Mouse (Mus musculus): ENCODE data around the gene Specc1.

Gene Specc1

DNA sequence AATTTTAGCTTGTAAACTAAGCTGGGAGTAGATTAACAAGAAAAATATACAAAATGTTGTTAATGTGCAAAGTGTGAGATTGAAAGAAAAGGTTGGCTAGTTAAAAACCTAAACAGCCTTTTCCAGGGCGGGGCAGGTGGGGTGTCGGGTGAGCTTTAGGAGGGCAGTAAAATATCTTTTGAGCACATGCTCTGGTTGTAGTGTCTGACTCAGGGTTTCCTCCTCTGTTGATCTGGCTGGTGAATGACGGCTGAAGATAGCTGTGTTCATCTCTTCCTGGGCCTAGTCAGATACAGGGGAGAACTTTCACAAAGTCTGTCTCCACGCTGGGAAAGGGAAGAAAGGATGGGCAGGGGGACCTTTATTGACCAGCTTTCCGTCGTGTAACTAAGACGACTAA, 203.2 kb downstream of the Specc1 start:
- in situ Hi-C loops (cut with MboI; ENCODE audit: low sequenced_read_pairs): no loop called here

- in situ Hi-C loops (cut with MboI; ENCODE audit: low sequenced_read_pairs): no loop called here
These were observed 204.9 kb downstream of the Specc1 start for GRCm38 (mm10) chr11:62161450-62161849.

GRCm38 (mm10) chr11:62164357-62164756, 207.8 kb downstream of the Specc1 start:
- in situ Hi-C loops (cut with MboI; ENCODE audit: low sequenced_read_pairs): no loop called here

- in situ Hi-C loops (cut with MboI; ENCODE audit: low sequenced_read_pairs): no loop called here
These were observed 209.9 kb downstream of the Specc1 start for GRCm38 (mm10) chr11:62166503-62166902.

DNA sequence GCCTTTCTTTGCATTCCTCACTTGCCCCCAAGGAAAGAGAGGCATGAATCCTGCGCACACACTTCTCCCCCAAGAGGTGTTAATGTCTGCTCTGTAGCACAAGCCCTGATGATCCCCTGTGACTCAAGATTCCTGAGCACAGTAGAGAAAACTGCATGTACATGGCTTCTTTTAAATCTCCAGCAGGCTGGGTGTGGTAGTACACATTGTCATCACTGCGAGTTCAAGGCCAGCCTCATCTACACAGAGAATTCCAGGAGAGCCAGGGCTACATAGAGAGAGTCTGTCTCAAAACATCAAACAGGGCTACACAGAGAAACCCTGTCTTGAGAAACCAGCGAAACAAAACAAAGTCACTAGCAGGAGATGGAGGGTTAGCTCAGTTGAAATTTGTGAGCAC, 211.6 kb downstream of the Specc1 start:
- in situ Hi-C loops (cut with MboI; ENCODE audit: low sequenced_read_pairs): no loop called here

- in situ Hi-C loops (cut with MboI; ENCODE audit: low sequenced_read_pairs): no loop called here
These were observed 221.0 kb downstream of the Specc1 start for GRCm38 (mm10) chr11:62177395-62178113.

GRCm38 (mm10) chr11:62180791-62181190, 224.2 kb downstream of the Specc1 start:
- in situ Hi-C loops (cut with MboI; ENCODE audit: low sequenced_read_pairs): no loop called here

DNA sequence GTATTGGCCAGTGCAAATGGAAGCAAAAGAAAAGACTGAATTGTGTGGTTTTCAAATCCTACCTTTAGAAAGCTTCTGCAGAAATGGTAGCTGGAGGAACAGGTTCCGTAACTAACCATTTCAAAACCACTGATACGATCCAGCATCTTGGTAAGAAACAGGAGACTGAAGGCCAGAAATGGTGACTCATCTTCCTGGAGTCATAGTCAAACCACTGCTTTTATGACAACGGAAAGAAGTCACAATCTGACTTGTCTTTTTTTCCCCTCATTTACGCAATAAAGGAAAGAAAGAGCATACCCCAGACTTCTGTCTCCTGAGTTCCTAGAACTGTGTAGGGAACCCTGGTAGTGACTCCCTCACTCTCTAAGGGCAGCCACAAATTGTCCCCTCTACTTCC, 228.3 kb downstream of the Specc1 start:
- in situ Hi-C loops (cut with MboI; ENCODE audit: low sequenced_read_pairs): no loop called here

DNA sequence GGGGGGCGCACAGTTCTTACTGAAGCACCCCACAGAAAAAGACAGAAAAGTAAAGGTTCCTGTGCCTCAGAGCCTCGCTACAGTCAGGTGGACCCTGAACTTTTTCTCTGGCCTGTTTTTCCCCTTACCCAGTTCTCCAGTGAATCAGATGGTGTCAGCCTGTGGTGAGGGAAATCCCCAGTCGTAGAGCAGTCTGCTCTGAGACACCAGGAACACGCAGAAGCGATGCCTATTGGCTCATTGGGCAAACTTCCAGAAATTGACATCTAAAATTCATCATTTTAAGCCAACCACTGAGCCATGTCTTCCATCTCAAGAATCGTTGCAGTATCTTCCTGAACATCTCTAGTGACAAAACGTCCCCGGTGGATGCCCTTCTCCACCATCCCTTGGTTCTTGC, 230.5 kb downstream of the Specc1 start:
- in situ Hi-C loops (cut with MboI; ENCODE audit: low sequenced_read_pairs): no loop called here

GRCm38 (mm10) chr11:62192050-62192449, 235.5 kb downstream of the Specc1 start:
- in situ Hi-C loops (cut with MboI; ENCODE audit: low sequenced_read_pairs): no loop called here

- in situ Hi-C loops (cut with MboI; ENCODE audit: low sequenced_read_pairs): no loop called here
These were observed 236.6 kb downstream of the Specc1 start for GRCm38 (mm10) chr11:62193116-62193515.

DNA sequence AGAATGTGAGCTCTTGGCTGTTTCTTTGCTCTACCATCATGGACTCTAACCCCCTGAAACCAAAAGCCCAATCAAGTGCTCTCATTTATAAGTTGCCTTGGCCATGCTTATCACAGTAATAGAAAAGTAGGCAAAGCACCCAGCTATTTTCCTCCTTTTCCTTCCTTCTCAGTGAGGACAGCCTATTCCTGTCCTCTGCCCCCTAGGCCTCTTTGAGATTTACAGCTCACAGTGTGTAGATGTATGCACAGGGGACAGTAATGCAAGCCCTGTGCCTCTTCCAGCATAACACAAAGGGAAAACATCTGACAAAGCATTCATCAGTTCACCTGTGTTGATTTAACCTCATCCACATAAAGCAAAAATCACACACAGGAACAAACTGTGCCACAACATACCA, 237.7 kb downstream of the Specc1 start:
- in situ Hi-C loops (cut with MboI; ENCODE audit: low sequenced_read_pairs): no loop called here

DNA sequence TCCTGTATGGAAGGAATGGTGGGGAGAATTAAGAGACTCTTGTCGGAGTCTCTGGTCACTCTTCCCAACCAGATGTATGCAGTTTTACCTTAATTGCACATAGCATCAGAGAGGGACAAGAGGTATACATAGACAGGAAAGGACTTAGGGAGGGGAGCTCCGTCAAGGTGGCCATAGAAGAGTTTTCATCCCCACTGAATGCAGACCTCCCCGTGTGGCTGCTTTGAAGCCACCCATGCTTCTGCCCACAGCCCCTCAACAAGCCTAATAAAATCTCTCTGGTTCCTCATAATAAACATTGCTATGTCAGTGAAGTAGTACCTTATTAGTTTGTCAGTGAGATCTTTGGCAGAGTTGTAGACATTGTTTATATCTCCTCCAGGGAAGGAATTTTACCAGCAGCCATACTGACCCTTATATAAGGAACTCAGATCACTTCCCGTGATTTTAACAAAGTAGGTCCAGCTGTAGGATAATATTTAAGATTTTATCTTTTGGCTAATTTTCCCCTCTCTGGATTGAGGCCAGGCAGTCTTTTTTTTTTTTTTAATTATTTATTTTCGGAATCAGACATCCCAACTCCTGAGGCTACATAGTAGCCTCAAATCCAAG, 244.4 kb downstream of the Specc1 start:
- in situ Hi-C loops (cut with MboI; ENCODE audit: low sequenced_read_pairs): no loop called here

GRCm38 (mm10) chr11:62202645-62203044, 246.1 kb downstream of the Specc1 start:
- in situ Hi-C loops (cut with MboI; ENCODE audit: low sequenced_read_pairs): no loop called here

DNA sequence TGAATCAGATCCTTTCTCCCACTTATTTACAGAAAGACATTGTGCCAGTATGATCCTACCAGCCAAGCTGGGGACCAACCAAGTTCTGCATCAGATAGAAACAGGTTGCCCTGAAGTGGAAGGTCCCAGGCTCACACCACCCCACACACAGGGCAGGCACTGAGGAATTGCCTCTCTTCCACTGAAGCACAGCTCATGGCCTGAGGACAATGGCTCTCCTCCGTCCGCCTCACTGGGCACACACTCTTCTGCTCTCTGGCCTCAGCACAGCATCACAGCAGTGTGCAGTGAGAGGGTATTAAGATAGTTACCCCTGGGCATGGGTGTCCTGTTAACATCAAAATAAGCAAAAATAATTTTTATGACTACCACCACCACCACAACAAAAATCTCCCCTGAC, 252.5 kb downstream of the Specc1 start:
- in situ Hi-C loops (cut with MboI; ENCODE audit: low sequenced_read_pairs): no loop called here

- in situ Hi-C loops (cut with MboI; ENCODE audit: low sequenced_read_pairs): no loop called here
These were observed 253.3 kb downstream of the Specc1 start for GRCm38 (mm10) chr11:62209891-62210290.

GRCm38 (mm10) chr11:62213384-62213989, 256.9 kb downstream of the Specc1 start:
- in situ Hi-C loops (cut with MboI; ENCODE audit: low sequenced_read_pairs): no loop called here

DNA sequence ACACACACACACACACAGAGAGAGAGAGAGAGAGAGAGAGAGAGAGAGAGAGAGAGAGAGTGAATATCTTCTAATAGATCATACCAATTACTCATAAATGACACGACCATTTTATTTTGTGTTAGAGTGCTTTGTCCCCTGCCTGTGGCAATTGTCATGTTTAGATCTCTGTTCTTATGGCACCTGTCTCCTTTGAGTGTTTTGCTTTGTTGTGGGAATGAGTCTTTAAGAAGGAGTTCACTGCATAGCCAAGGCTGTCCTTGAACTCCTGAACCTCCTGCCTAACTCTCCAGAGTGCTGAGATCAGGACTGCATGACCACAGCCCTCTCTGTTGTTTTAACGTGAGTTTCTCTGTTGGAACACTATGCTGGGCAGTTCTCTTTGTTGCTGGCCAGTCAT, 258.5 kb downstream of the Specc1 start:
- in situ Hi-C loops (cut with MboI; ENCODE audit: low sequenced_read_pairs): no loop called here

DNA sequence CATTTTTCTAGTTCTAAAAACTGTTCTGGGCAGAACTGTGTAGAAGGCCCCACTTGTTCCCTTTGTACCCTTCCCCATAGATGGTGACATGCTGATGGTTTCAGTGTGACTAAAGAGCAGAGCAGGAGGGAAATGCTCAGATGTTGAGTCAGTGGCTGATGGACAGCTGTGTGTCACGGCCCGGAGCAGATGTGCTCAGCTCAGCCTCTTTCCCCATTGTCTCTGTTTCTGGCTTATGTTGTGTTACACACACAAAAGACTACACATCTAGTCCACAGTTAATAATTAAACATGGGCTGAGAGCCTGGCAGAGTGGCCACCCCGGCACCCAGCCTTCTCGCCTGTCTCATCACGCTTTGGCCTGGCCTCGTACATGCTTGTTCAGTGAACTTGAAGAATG, 261.2 kb downstream of the Specc1 start:
- in situ Hi-C loops (cut with MboI; ENCODE audit: low sequenced_read_pairs): no loop called here

- in situ Hi-C loops (cut with MboI; ENCODE audit: low sequenced_read_pairs): no loop called here
These were observed 264.4 kb downstream of the Specc1 start for GRCm38 (mm10) chr11:62220756-62221510.

GRCm38 (mm10) chr11:62223416-62223815, 266.9 kb downstream of the Specc1 start:
- in situ Hi-C loops (cut with MboI; ENCODE audit: low sequenced_read_pairs): no loop called here

GRCm38 (mm10) chr11:62223962-62224361, 267.4 kb downstream of the Specc1 start:
- in situ Hi-C loops (cut with MboI; ENCODE audit: low sequenced_read_pairs): no loop called here

All from CH12F3 (cell line).